Mouse (Mus musculus): ENCODE measurements around the gene Timmdc1. TPM values are rescaled to one million over a fixed set of nuclear protein-coding genes. Genes with fewer than 3 reads are reported as not detected.

The Timmdc1 gene
- polyA plus RNA-seq, 1 experiment: 7.8 TPM

GRCm38 (mm10) chr16:38496604-38497140 lies 25.8 kb downstream of the Timmdc1 start:
- 92% methylated on average over 7 of the region's 7 CpGs for WGBS
- no peak for DNase-seq (ENCODE audit: low read depth in 1 of 2, low spot score in 2 of 2)
- TF ChIP-seq CTCF (IDR thresholded peaks at IDR 0.05; ENCODE audit: extremely low read depth, insufficient read depth, insufficient read length, insufficient replicate concordance) (no peak), POLR2A (IDR thresholded peaks at IDR 0.05; ENCODE audit: low read depth, low read length) (no peak)
- Histone ChIP-seq H3K27ac (ENCODE audit: insufficient read depth, low read length) (no peak overlapping the region), H3K36me3 (ENCODE audit: control insufficient read depth, insufficient read depth, low read length) (peaks cover 16% of the 10 kb centered on the region), H3K27me3 (ENCODE audit: control insufficient read depth, insufficient read depth, low read length) (no peaks in the 10 kb centered on the region), H3K4me3 (ENCODE audit: extremely low read depth, insufficient read depth, insufficient read length) (no peak overlapping the region), H3K4me1 (ENCODE audit: control insufficient read depth, insufficient read depth, insufficient read length) (no peaks in the 10 kb centered on the region)

GRCm38 (mm10) chr16:38493890-38494289 lies 28.6 kb downstream of the Timmdc1 start:
- Histone ChIP-seq H3K27me3 (ENCODE audit: control insufficient read depth, insufficient read depth, low read length) (no peaks in the 10 kb centered on the region), H3K4me1 (ENCODE audit: control insufficient read depth, insufficient read depth, insufficient read length) (no peaks in the 10 kb centered on the region), H3K27ac (ENCODE audit: insufficient read depth, low read length) (no peak overlapping the region), H3K36me3 (ENCODE audit: control insufficient read depth, insufficient read depth, low read length) (peaks cover 11% of the 10 kb centered on the region; the same call in 1 of the 2 replicates), H3K4me3 (ENCODE audit: extremely low read depth, insufficient read depth, insufficient read length) (no peak overlapping the region)
- no peak for TF ChIP-seq POLR2A (IDR thresholded peaks at IDR 0.05; ENCODE audit: low read depth, low read length)
- no peak for TF ChIP-seq CTCF (IDR thresholded peaks at IDR 0.05; ENCODE audit: extremely low read depth, insufficient read depth, insufficient read length, insufficient replicate concordance)
- 86% methylated on average over 10 of the region's 10 CpGs for WGBS
- no peak for DNase-seq (ENCODE audit: low read depth in 1 of 2, low spot score in 2 of 2)

- Histone ChIP-seq H3K27me3 (ENCODE audit: control insufficient read depth, insufficient read depth, low read length) (no peaks in the 10 kb centered on the region), H3K27ac (ENCODE audit: insufficient read depth, low read length) (no peak overlapping the region), H3K4me3 (ENCODE audit: extremely low read depth, insufficient read depth, insufficient read length) (no peak overlapping the region), H3K4me1 (ENCODE audit: control insufficient read depth, insufficient read depth, insufficient read length) (no peaks in the 10 kb centered on the region), H3K36me3 (ENCODE audit: control insufficient read depth, insufficient read depth, low read length) (0 out of 2 replicates have a peak, but pooled peaks cover 4% of the 10 kb centered on the region)
- no peak for TF ChIP-seq POLR2A (IDR thresholded peaks at IDR 0.05; ENCODE audit: low read depth, low read length)
- no peak for TF ChIP-seq CTCF (IDR thresholded peaks at IDR 0.05; ENCODE audit: extremely low read depth, insufficient read depth, insufficient read length, insufficient replicate concordance)
- no peak for DNase-seq (ENCODE audit: low read depth in 1 of 2, low spot score in 2 of 2)
- WGBS: 74% methylated on average over 3 of the region's 3 CpGs
These were observed 29.9 kb downstream of the Timmdc1 start for GRCm38 (mm10) chr16:38492551-38492950.

- WGBS: 24% methylated on average over 39 of the region's 42 CpGs
- no peak overlapping the region for H3K27ac ChIP-seq (ENCODE audit: insufficient read depth, low read length)
- DNase-seq (ENCODE audit: low read depth in 1 of 2, low spot score in 2 of 2): peak in 1 of 2 experiments; percentile 22
- H3K36me3 ChIP-seq (ENCODE audit: control insufficient read depth, insufficient read depth, low read length): no peaks in the 10 kb centered on the region
- H3K4me1 ChIP-seq (ENCODE audit: control insufficient read depth, insufficient read depth, insufficient read length): no peaks in the 10 kb centered on the region
- no peak for TF ChIP-seq CTCF (IDR thresholded peaks at IDR 0.05; ENCODE audit: extremely low read depth, insufficient read depth, insufficient read length, insufficient replicate concordance)
- TF ChIP-seq POLR2A (IDR thresholded peaks at IDR 0.05; ENCODE audit: low read depth, low read length): no peak
- no peaks in the 10 kb centered on the region for H3K27me3 ChIP-seq (ENCODE audit: control insufficient read depth, insufficient read depth, low read length)
- peak overlapping the region; percentile 61 for H3K4me3 ChIP-seq (ENCODE audit: extremely low read depth, insufficient read depth, insufficient read length)
These were observed 38.7 kb downstream of the Timmdc1 start for GRCm38 (mm10) chr16:38483582-38484309.

GRCm38 (mm10) chr16:38482780-38483562 lies 39.5 kb downstream of the Timmdc1 start:
- DNase-seq (ENCODE audit: low read depth in 1 of 2, low spot score in 2 of 2): peak; percentile 40 to 48
- TF ChIP-seq POLR2A (IDR thresholded peaks at IDR 0.05; ENCODE audit: low read depth, low read length) (no peak), CTCF (IDR thresholded peaks at IDR 0.05; ENCODE audit: extremely low read depth, insufficient read depth, insufficient read length, insufficient replicate concordance) (no peak)
- no peaks in the 10 kb centered on the region for H3K27me3 ChIP-seq (ENCODE audit: control insufficient read depth, insufficient read depth, low read length)
- H3K4me3 ChIP-seq (ENCODE audit: extremely low read depth, insufficient read depth, insufficient read length): peak overlapping the region; percentile 61; the same call in 1 of the 2 replicates
- no peak overlapping the region for H3K27ac ChIP-seq (ENCODE audit: insufficient read depth, low read length)
- no peaks in the 10 kb centered on the region for H3K36me3 ChIP-seq (ENCODE audit: control insufficient read depth, insufficient read depth, low read length)
- H3K4me1 ChIP-seq (ENCODE audit: control insufficient read depth, insufficient read depth, insufficient read length): no peaks in the 10 kb centered on the region
- 24% methylated on average over 32 of the region's 32 CpGs for WGBS

GRCm38 (mm10) chr16:38481327-38481726 lies 41.1 kb downstream of the Timmdc1 start:
- no peak for TF ChIP-seq POLR2A (IDR thresholded peaks at IDR 0.05; ENCODE audit: low read depth, low read length)
- TF ChIP-seq CTCF (IDR thresholded peaks at IDR 0.05; ENCODE audit: extremely low read depth, insufficient read depth, insufficient read length, insufficient replicate concordance): no peak

More at GRCm38 (mm10) chr16:38481327-38481726, 41.1 kb downstream of the Timmdc1 start:
- no peak for DNase-seq (ENCODE audit: low read depth in 1 of 2, low spot score in 2 of 2)
- H3K27ac ChIP-seq (ENCODE audit: insufficient read depth, low read length): no peak overlapping the region
- no peaks in the 10 kb centered on the region for H3K27me3 ChIP-seq (ENCODE audit: control insufficient read depth, insufficient read depth, low read length)
- 0 out of 2 replicates have a peak, but pooled peaks cover under 1% of the 10 kb centered on the region for H3K4me1 ChIP-seq (ENCODE audit: control insufficient read depth, insufficient read depth, insufficient read length)
- H3K4me3 ChIP-seq (ENCODE audit: extremely low read depth, insufficient read depth, insufficient read length): no peak overlapping the region
- no peaks in the 10 kb centered on the region for H3K36me3 ChIP-seq (ENCODE audit: control insufficient read depth, insufficient read depth, low read length)
- WGBS: 77% methylated on average over 4 of the region's 4 CpGs

All from spleen, adult 2 months (tissue).